Mouse (Mus musculus) cortical plate, adult 2 months (tissue): ENCODE measurements around the gene Fbxw8. TPM values are rescaled to one million over a fixed set of nuclear protein-coding genes. Genes with fewer than 3 reads are reported as not detected.

Source experiments
- H3K27ac ChIP-seq: fragments of 200-500 bp; 2 replicates; pipeline ENCODE4 v1.5.1; 2012; ENCODE audit warnings: low read length, control low read depth, inconsistent platforms; ENCODE audit not compliant: insufficient read depth
- H3K4me1 ChIP-seq: fragments of 200-500 bp; 2 replicates; pipeline ENCODE4 v1.6.1; 2011; ENCODE audit warnings: low read length; ENCODE audit not compliant: control insufficient read depth, insufficient read depth
- H3K4me3 ChIP-seq: fragments of 200-500 bp; 2 replicates; pipeline ENCODE4 v1.5.1; 2011; ENCODE audit warnings: mild to moderate bottlenecking, low read length, control low read depth; ENCODE audit not compliant: insufficient read depth
- CTCF ChIP-seq: fragments of 200-500 bp; IDR thresholded peaks from 2 replicates; pipeline ENCODE4 v1.5.1; 2011; ENCODE audit warnings: mild to moderate bottlenecking, control low read depth, low read length; ENCODE audit not compliant: insufficient read depth; ENCODE audit errors: extremely low read depth
- POLR2A ChIP-seq: fragments of 200-500 bp; IDR thresholded peaks from 2 replicates; pipeline ENCODE4 v1.6.1; 2011; ENCODE audit warnings: mild to moderate bottlenecking, low read length, control low read depth; ENCODE audit not compliant: insufficient read depth; ENCODE audit errors: extremely low read depth
- polyA plus RNA-seq: library from polyadenylated mRNA; depleted of rRNA; stranded (reverse); fragments of >200 nt; gene quantifications from 2 replicates; pipeline ENCODE4 v1.2.3, GENCODE M21; 2012

Gene Fbxw8
- polyA plus RNA-seq, 1 experiment = 31.8 TPM

DNA sequence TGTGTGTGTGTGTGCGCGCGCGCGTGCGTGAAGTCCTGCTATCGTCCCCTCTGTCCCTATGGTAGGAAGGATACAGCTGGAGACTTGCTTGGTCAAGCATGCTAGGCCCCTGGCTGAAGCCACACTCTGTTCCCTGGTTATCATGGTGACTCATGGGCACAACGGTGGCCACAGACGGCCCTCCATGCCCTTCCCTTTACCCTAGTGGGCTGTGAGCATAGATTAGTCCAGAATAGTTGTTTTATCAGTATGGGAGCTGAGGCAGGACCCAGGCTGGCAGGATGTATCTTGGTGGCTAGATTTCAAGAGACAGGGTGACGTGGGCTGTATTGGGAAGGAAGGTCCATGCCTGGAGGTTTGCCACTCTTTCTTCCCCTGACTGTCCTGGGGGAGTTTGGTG lies 96.4 kb downstream of the Fbxw8 start:
- Histone ChIP-seq H3K4me1 (peaks cover 6% of the 10 kb centered on the region), H3K27ac (no peak overlapping the region), H3K4me3 (no peak overlapping the region)
- TF ChIP-seq POLR2A = no peak
- TF ChIP-seq CTCF = no peak

DNA sequence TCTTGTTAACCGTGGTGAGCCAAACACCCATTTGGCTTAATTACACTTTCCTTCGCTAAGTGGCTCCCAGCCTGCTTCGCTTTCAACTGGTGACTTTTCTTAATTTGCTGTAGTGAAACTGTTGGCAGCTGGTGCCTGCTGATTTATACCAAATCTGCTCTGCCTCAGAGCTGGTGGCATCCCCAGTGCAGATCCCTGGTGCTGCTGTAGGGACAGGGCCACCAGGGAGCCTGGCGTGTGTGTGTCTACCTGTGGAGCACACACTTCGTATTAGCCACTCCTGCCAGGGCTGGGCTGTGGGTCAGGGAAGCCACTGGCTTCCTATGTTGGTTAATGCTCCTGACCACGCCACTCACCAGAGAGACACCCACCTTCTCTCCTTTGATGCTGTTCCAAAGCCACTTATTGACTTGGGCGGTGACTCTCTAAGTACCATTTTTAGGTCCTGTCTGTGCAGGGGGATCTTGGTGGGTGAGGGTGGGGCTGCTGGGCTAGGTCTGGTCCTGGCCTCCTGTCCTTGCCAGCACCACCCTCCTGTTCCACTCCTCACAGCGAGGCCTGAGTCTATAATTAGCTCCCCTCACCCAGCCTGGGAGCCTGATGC lies 97.7 kb downstream of the Fbxw8 start:
- no peak for TF ChIP-seq CTCF
- TF ChIP-seq POLR2A = no peak
- Histone ChIP-seq H3K4me3 (no peak overlapping the region), H3K27ac (no peak overlapping the region), H3K4me1 (no peaks in the 10 kb centered on the region; the same call in 1 of the 2 replicates)

DNA sequence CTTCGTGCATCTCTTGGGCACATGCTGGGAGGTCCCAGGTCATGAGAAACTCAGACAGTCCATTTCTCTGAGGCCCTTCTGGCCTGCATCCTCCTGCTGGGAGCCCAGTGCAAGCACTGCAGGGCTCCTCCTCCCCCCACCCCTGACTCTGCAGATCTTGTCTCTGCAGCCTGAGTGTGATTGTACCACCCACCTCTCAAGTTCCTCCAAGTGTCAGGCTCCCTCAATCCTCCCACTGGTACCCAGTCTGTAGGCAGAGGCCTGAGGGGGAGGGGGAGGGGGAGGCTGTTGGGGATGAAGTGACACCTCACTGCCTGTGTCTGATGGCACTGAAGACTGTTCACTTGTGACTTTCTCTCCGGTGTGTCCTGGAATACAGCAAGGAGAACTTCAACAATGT lies 102.1 kb downstream of the Fbxw8 start:
- H3K4me1 ChIP-seq = no peaks in the 10 kb centered on the region; the same call in 1 of the 2 replicates
- no peak overlapping the region for H3K4me3 ChIP-seq
- no peak overlapping the region for H3K27ac ChIP-seq
- TF ChIP-seq CTCF (no peak), POLR2A (no peak)

DNA sequence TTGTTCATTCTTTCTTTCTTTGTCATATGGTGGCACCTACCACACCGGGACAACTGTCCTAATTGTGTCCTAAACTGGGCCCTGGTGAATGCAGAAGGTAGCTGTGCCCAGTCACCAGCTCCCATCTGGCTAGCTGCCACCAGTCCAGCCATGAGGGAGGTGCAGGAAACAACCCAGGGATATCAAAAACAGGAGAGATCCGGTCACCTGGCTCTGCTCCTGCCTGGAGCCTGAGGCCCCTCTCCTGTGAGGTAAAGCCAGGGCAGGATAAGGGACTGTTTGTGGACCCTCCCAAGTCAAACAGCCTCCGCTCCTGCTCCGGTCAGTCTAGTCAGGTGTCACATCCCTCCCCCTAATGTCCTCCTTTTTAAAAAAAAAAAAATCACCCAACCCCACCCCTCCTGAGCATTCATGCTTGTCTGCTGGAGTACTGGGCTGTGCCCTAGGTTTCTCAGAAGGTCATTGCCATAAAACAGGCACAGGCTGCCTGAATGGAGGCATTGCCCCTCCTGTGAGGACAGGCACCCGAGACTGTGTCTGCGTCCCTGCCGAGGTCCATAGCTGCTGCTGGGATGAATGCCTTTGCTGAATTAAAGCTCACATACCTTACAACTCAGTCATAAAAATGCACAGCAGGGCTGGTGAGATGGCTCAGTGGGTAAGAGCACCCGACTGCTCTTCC lies 103.1 kb downstream of the Fbxw8 start:
- no peaks in the 10 kb centered on the region; the same call in 1 of the 2 replicates for H3K4me1 ChIP-seq
- TF ChIP-seq CTCF (no peak), POLR2A (no peak)
- no peak overlapping the region for H3K27ac ChIP-seq
- H3K4me3 ChIP-seq = no peak overlapping the region

DNA sequence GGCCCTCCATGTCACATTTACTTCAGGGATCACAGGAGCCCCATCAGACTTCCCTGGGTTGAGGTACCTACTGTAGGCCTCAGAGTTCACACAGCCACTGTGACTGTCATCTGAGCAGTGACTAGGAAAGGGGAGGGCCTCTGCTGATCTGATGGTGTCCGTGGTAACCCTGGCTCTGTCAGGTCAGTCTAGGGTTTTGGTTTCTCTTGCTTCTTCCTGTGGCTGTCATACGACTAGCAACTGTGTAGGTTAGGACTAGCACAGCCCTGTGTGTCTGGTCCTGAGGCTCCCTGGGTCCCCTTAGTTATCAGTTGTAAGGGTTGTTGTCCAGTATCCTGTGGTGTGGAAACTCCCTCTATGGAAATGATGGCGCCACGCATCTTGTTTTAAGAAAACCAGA lies 104.5 kb downstream of the Fbxw8 start:
- Histone ChIP-seq H3K4me1 (no peaks in the 10 kb centered on the region), H3K4me3 (no peak overlapping the region), H3K27ac (no peak overlapping the region)
- TF ChIP-seq CTCF (no peak), POLR2A (no peak)

DNA sequence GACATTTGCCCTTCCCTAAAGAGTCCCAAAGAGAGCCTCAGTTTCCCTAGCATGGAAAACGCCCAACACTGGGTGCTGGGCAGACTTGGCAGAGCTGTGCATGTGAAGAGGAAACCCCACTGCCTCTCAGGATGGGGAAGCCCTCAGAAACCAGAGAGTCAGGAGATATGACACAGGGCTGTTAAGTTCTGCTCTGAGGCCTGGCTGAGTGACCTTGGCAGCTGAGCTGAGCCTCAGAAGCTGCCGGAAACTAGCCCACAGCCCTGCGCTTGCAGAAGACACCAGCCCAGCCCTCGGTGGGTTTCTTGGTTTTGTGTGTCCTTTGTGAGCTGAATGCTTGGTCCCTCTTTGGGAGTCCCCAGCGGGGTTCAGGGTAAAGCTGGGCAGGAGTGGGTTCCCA lies 106.3 kb downstream of the Fbxw8 start:
- TF ChIP-seq CTCF = no peak
- TF ChIP-seq POLR2A = no peak
- no peaks in the 10 kb centered on the region for H3K4me1 ChIP-seq
- no peak overlapping the region for H3K27ac ChIP-seq
- no peak overlapping the region for H3K4me3 ChIP-seq

DNA sequence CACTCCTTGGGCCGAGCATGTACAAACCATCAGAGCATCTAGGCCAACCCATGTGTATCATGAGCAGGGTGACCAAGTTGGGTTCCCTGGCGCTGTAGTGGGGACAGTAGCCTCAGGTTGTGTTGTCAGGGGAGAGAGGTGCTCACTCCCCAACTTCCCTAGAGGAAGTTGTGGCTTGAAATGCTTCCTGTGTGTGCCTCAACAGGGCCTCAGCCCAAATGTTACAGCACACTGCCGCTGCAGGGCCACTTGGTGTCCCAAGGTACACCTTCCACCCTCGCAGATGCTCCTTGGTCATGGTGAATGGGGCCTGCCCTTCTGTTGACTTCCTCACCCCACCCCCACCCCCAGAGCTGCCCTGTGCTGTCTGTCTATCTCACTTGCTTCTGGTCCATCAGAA lies 106.9 kb downstream of the Fbxw8 start:
- no peak for TF ChIP-seq POLR2A
- TF ChIP-seq CTCF = no peak
- Histone ChIP-seq H3K4me3 (no peak overlapping the region), H3K27ac (no peak overlapping the region), H3K4me1 (no peaks in the 10 kb centered on the region)

DNA sequence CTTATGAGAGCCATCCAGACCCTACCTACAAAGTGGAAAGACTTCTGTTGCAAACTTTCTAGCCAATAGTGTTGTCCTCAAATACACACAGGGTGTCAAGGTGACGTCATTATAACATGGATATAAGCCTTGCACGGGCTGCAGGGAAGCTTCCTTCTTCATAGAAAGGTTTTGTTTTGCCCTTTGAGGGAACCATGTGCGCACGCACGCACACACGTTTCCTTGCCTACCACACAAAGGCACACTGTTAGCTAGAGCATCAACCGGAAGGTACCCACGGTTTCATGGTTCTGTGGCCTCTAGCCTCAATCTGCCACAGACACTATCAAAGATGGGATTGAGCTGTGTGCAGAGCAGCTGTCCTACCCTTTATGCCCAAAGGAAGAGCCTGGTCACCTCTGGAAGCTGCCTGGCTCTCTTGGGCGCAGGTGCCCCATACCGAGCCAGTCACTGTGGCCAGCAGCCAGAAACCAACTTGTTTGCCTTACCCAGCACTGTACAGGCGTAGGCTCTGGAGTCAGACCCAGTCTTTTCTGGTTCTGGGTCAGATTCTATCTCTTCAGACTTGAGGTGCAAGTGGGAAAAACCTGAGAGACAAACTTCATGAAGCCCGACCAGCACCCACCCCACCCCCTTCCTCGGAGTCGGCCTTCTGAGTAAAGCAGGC lies 108.0 kb downstream of the Fbxw8 start:
- Histone ChIP-seq H3K4me1 (no peaks in the 10 kb centered on the region), H3K27ac (no peak overlapping the region), H3K4me3 (no peak overlapping the region)
- no peak for TF ChIP-seq POLR2A
- TF ChIP-seq CTCF = no peak

DNA sequence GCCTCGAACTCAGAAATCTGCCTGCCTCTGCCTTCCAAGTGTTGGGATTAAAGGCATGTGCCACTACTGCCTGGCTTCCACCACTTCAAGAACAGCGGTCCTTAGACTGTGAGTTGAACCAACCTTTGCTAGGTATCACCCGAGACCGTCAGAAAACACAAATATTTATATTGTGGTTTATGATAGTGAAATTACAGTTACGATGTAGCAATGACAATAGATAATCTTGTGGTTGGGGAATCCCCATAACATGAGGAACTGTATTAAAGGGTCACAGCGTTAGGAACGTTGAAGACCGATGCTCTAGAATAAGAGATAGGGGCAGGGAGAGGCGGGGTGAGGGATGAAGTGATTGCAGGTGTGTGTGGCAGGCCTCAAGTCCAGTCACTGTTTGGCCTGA lies 109.9 kb downstream of the Fbxw8 start:
- H3K4me3 ChIP-seq = no peak overlapping the region
- H3K4me1 ChIP-seq = no peaks in the 10 kb centered on the region
- no peak overlapping the region for H3K27ac ChIP-seq
- TF ChIP-seq POLR2A = no peak
- TF ChIP-seq CTCF = no peak

DNA sequence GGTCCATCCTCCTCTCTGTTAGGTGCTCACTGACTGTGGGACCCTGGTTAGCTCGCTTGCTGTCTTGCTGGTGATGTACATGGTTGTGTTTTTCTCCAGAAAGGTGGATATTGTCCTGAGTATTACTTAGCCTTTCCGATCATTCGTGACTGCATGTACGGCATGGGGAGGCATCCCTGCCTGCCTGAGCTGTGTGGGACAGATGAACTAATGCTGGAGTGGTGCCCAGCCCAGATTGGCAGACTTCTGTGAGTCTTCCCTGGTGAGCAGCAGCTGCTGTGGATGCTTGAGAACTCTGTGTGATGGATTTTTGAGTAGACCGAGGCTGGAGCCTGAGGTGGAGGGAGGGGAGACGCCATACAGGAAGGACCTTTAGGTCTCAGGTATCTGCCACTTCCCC lies 110.4 kb downstream of the Fbxw8 start:
- Histone ChIP-seq H3K4me3 (no peak overlapping the region), H3K4me1 (no peaks in the 10 kb centered on the region), H3K27ac (no peak overlapping the region)
- TF ChIP-seq POLR2A = no peak
- no peak for TF ChIP-seq CTCF
